9 mouse cellular contexts compared by ENCODE assay signal in the genomic region with DNA sequence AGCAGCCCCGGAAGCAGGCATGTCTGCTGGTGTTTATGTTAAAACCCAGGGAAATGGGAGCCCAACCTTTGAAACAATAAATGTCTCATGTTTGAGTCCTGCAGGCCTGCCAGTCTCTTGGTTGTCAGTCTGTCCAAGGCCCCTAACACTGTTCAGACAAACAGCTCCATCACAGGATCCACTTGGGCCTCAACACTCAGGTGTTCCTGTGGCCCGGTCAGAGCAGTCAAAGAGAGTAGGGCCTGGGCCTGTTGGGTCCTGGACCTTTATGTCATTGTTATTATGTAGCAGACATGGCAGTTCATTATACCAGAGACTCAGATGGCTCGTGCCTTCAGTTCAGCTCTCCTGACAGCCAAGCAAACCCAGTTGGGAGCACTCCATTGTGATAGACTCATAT. TPM values are rescaled to one million over a fixed set of nuclear protein-coding genes. Genes with fewer than 3 reads are reported as not detected.
DNase-seq lines count a peak whose midpoint lies in the region; ATAC-seq and TF ChIP-seq lines count a peak whose summit lies in the region.
"Had no signal": no experiment of that assay in that cellular context is flagged by ENCODE, and none has a peak within 500 bp of the region (broad histone marks: within the 10 kb centered on the region; RNA-seq: fewer than 3 reads in every experiment).

No protein-coding gene starts in this region.

- no peak for ATAC-seq in forebrain, embryonic 12.5 days (ENCODE audit: low FRiP score)
- ATAC-seq in forebrain, embryonic 11.5 days (replicated peaks; ENCODE audit: low FRiP score) = no peak
- ATAC-seq in lung, embryonic 14.5 days (ENCODE audit: insufficient read depth) = no peak
- no peak for ATAC-seq in limb, embryonic 12.5 days (ENCODE audit: insufficient number of reproducible peaks, insufficient read depth, low FRiP score, low TSS enrichment, low read depth)
- ATAC-seq in neural tube, embryonic 15.5 days (ENCODE audit: low FRiP score) = no peak
- ATAC-seq in frontal cortex, adult (ENCODE audit: low TSS enrichment) = no peak
- ATAC-seq: Patski had no signal

- H3K4me3 ChIP-seq in forebrain, embryonic 12.5 days (replicated peaks) = no peak overlapping the region
- H3K4me3 ChIP-seq in forebrain, embryonic 11.5 days (ENCODE audit: low read depth, low read length) = no peak overlapping the region
- H3K4me3 ChIP-seq in lung, embryonic 14.5 days (ENCODE audit: low read depth, low read length) = no peak overlapping the region
- no peak overlapping the region for H3K4me3 ChIP-seq in limb, embryonic 12.5 days (replicated peaks)
- H3K4me3 ChIP-seq in neural tube, embryonic 15.5 days (replicated peaks) = no peak overlapping the region

- 74% methylated on average over 3 of the region's 3 CpGs for WGBS in forebrain, embryonic 12.5 days
- 79% methylated on average over 3 of the region's 3 CpGs for WGBS in forebrain, embryonic 11.5 days
- 52% methylated on average over 3 of the region's 3 CpGs for WGBS in lung, embryonic 14.5 days
- WGBS in limb, embryonic 12.5 days = 80% methylated on average over 3 of the region's 3 CpGs
- 61% methylated on average over 3 of the region's 3 CpGs for WGBS in neural tube, embryonic 15.5 days

- no peak for DNase-seq in forebrain, embryonic 11.5 days (ENCODE audit: low spot score)
- no peak for DNase-seq in lung, embryonic 14.5 days
- DNase-seq in lung, postnatal 14 days = no peak
- no peak for DNase-seq in adrenal gland, adult 2 months

- no peak overlapping the region for H3K4me2 ChIP-seq in forebrain, embryonic 12.5 days
- no peak overlapping the region for H3K4me2 ChIP-seq in forebrain, embryonic 11.5 days (ENCODE audit: low read depth, low read length, severe bottlenecking)
- H3K4me2 ChIP-seq in lung, embryonic 14.5 days = peak overlapping the region; percentile 29
- H3K4me2 ChIP-seq in limb, embryonic 12.5 days = 0 out of 2 replicates have a peak overlapping the region, but pooled peaks have one; percentile 19
- no peak overlapping the region for H3K4me2 ChIP-seq in neural tube, embryonic 15.5 days

- no peaks in the 10 kb centered on the region for H3K27me3 ChIP-seq in forebrain, embryonic 12.5 days
- H3K27me3 ChIP-seq in forebrain, embryonic 11.5 days (ENCODE audit: control insufficient read depth, insufficient read depth, low read length) = no peaks in the 10 kb centered on the region
- H3K27me3 ChIP-seq in lung, embryonic 14.5 days (ENCODE audit: insufficient read depth, low read length) = no peaks in the 10 kb centered on the region
- no peaks in the 10 kb centered on the region for H3K27me3 ChIP-seq in limb, embryonic 12.5 days
- no peaks in the 10 kb centered on the region for H3K27me3 ChIP-seq in neural tube, embryonic 15.5 days (replicated peaks)
- H3K27me3 ChIP-seq: Patski had no signal

- H3K36me3 ChIP-seq in forebrain, embryonic 12.5 days (replicated peaks) = 0 out of 2 replicates have a peak, but pooled peaks cover 12% of the 10 kb centered on the region
- H3K36me3 ChIP-seq in forebrain, embryonic 11.5 days (ENCODE audit: control insufficient read depth, insufficient read depth, low read length) = no peaks in the 10 kb centered on the region
- H3K36me3 ChIP-seq in lung, embryonic 14.5 days (ENCODE audit: insufficient read depth) = peaks cover 6% of the 10 kb centered on the region; the same call in 1 of the 2 replicates
- no peaks in the 10 kb centered on the region for H3K36me3 ChIP-seq in limb, embryonic 12.5 days
- H3K36me3 ChIP-seq in neural tube, embryonic 15.5 days = peaks cover 10% of the 10 kb centered on the region; the same call in 1 of the 2 replicates

- peak overlapping the region; percentile 47; the same call in 1 of the 2 replicates for H3K27ac ChIP-seq in forebrain, embryonic 12.5 days
- H3K27ac ChIP-seq in forebrain, embryonic 11.5 days (ENCODE audit: low read depth, low read length) = no peak overlapping the region
- H3K27ac ChIP-seq in lung, embryonic 14.5 days (ENCODE audit: low read depth) = peak overlapping the region; percentile 86
- H3K27ac ChIP-seq in limb, embryonic 12.5 days = no peak overlapping the region; the same call in 1 of the 2 replicates
- H3K27ac ChIP-seq in neural tube, embryonic 15.5 days (replicated peaks) = peak overlapping the region; percentile 71

- H3K9ac ChIP-seq in forebrain, embryonic 12.5 days = 0 out of 2 replicates have a peak overlapping the region, but pooled peaks have one; percentile 25
- no peak overlapping the region for H3K9ac ChIP-seq in forebrain, embryonic 11.5 days (ENCODE audit: low read length)
- H3K9ac ChIP-seq in lung, embryonic 14.5 days = no peak overlapping the region
- H3K9ac ChIP-seq in limb, embryonic 12.5 days (replicated peaks) = no peak overlapping the region
- no peak overlapping the region for H3K9ac ChIP-seq in neural tube, embryonic 15.5 days (replicated peaks)

- H3K4me1 ChIP-seq in forebrain, embryonic 12.5 days = peaks cover 9% of the 10 kb centered on the region; the same call in 1 of the 2 replicates
- H3K4me1 ChIP-seq in forebrain, embryonic 11.5 days (replicated peaks; ENCODE audit: control insufficient read depth, insufficient read depth, low read length) = no peaks in the 10 kb centered on the region
- H3K4me1 ChIP-seq in lung, embryonic 14.5 days (ENCODE audit: insufficient read depth) = peaks cover 15% of the 10 kb centered on the region
- peaks cover 11% of the 10 kb centered on the region for H3K4me1 ChIP-seq in limb, embryonic 12.5 days (replicated peaks)
- peaks cover 14% of the 10 kb centered on the region; the same call in 1 of the 2 replicates for H3K4me1 ChIP-seq in neural tube, embryonic 15.5 days

- TF ChIP-seq CTCF in lung, embryonic 14.5 days (IDR thresholded peaks at IDR 0.05; ENCODE audit: low read depth) = no peak

- H3K9me3 ChIP-seq in forebrain, embryonic 12.5 days = no peaks in the 10 kb centered on the region
- no peaks in the 10 kb centered on the region for H3K9me3 ChIP-seq in forebrain, embryonic 11.5 days (ENCODE audit: control insufficient read depth, low read length)
- H3K9me3 ChIP-seq in lung, embryonic 14.5 days (ENCODE audit: low read depth, low read length) = no peaks in the 10 kb centered on the region
- no peaks in the 10 kb centered on the region for H3K9me3 ChIP-seq in limb, embryonic 12.5 days
- no peaks in the 10 kb centered on the region for H3K9me3 ChIP-seq in neural tube, embryonic 15.5 days (replicated peaks)

RNA-seq across cellular contexts. Expression of gene 2510009E07Rik, which starts 49.9 kb away (rescaled TPM):
- polyA plus RNA-seq in forebrain, embryonic 12.5 days (2016; fragmentation: Nextera tagmentation; extraction: Ambion mirVana) = 54.1 and 54.7 TPM in 2 replicates
- polyA plus RNA-seq in forebrain, embryonic 11.5 days (2014; fragmentation: Nextera tagmentation; extraction: Ambion mirVana) = 43.5 and 45.6 TPM in 2 replicates
- 19.7 and 22.2 TPM in 2 replicates for polyA plus RNA-seq in lung, embryonic 14.5 days (2014; fragmentation: Nextera tagmentation; extraction: Ambion mirVana)
- 16.6 and 17.6 TPM in 2 replicates for polyA plus RNA-seq in limb, embryonic 12.5 days (2016; fragmentation: Nextera tagmentation; extraction: Ambion mirVana)
- polyA plus RNA-seq in neural tube, embryonic 15.5 days (2015; fragmentation: Nextera tagmentation; extraction: Ambion mirVana) = 36.5 and 41.9 TPM in 2 replicates
- 10 to 100 TPM; 15.2 to 21.1 TPM for total RNA-seq in adrenal gland, adult 2 months (2021)
- polyA plus RNA-seq in adrenal gland, adult 2 months (2012; rRNA removed) = 13.6 and 14.2 TPM in 2 replicates

Comparison
In these comparisons a context has a peak if more than half of its experiments do, and no peak if none do; other contexts are left out.
1. H3K27ac ChIP-seq: peak in forebrain, embryonic 12.5 days (single experiment), lung, embryonic 14.5 days (single experiment) and neural tube, embryonic 15.5 days (single experiment); none in forebrain, embryonic 11.5 days (single experiment) and limb, embryonic 12.5 days (single experiment).
2. H3K4me2 ChIP-seq: peak in lung, embryonic 14.5 days (single experiment) and limb, embryonic 12.5 days (single experiment); none in forebrain, embryonic 12.5 days (single experiment), forebrain, embryonic 11.5 days (single experiment) and neural tube, embryonic 15.5 days (single experiment).